Mouse (Mus musculus): ENCODE measurements around the gene Wnt6.

DNA sequence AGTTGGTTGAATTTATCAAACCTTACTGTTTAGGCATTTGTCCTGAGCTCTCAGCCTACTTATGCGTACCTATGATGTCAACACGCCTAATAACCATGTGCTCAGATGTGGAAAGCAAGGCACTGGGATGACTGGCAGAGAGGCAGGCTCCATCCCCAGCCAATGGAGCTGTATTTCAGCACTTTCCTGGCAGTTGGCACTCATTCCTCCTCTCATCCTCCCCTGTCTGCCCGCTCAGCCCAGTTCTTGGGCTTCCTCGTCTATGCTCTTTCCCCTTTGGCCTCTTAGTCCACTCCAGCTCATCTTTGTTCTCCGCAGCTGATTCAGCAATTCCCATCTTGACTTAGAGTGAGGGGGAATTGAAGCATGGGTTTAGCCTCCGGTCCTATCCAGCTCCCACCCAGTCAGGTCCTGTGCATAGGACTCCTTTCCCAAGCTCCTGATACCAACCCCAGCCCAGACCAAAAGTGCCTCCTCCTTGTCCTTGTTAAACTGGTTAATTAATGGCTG, 30.0 kb downstream of the Wnt6 start:
- no peak for TF ChIP-seq CTCF (IDR thresholded peaks at IDR 0.05; ENCODE audit: low read depth)
- no peak for TF ChIP-seq EP300 (IDR thresholded peaks at IDR 0.05; ENCODE audit: low read depth)

All from heart, postnatal 0 days (tissue).